Mouse (Mus musculus) kidney, postnatal 0 days (tissue): ENCODE measurements around the gene Fstl4. TPM values are rescaled to one million over a fixed set of nuclear protein-coding genes. Genes with fewer than 3 reads are reported as not detected.

Experiments
- ATAC-seq: fragments of 200-750 bp; cut with Nextera tagmentation; replicated peaks from 2 replicates; pipeline ENCODE4 v1.8.0; 2017; ENCODE audit warnings: low read depth, moderate number of reproducible peaks, moderate TSS enrichment, moderate library complexity; ENCODE audit not compliant: low FRiP score
- DNase-seq: peaks from one replicate; pipeline ENCODE4 v3.0.0-alpha.2; 2016; ENCODE audit warnings: low spot score
- H3K27ac ChIP-seq: fragments of 300-500 bp; sonication (generic); 2 replicates; pipeline ENCODE4 v1.5.1; 2014; ENCODE audit warnings: mild to moderate bottlenecking
- H3K27me3 ChIP-seq: fragments of 300-500 bp; sonication (generic); 2 replicates; pipeline ENCODE4 v1.6.1; 2014; ENCODE audit warnings: low read length, mixed read lengths; ENCODE audit not compliant: insufficient read depth
- H3K36me3 ChIP-seq: fragments of 300-500 bp; sonication (generic); 2 replicates; pipeline ENCODE4 v1.6.1; 2014; ENCODE audit warnings: low read length, mixed read lengths; ENCODE audit not compliant: insufficient read depth
- H3K4me1 ChIP-seq: fragments of 300-500 bp; sonication (generic); replicated peaks from 2 replicates; pipeline ENCODE4 v1.6.1; 2014; ENCODE audit warnings: antibody characterized with exemption, low read length, mixed read lengths; ENCODE audit not compliant: insufficient read depth
- H3K4me2 ChIP-seq: fragments of 300-500 bp; sonication (generic); 2 replicates; pipeline ENCODE4 v1.6.1; 2014; ENCODE audit warnings: mild to moderate bottlenecking, low read length, moderate library complexity, mixed read lengths
- H3K4me3 ChIP-seq: fragments of 300-500 bp; sonication (generic); replicated peaks from 2 replicates; pipeline ENCODE4 v1.5.1; 2014; ENCODE audit warnings: low read depth, low read length
- H3K9ac ChIP-seq: fragments of 300-500 bp; sonication (generic); 2 replicates; pipeline ENCODE4 v1.6.1; 2014; ENCODE audit warnings: low read depth, low read length
- H3K9me3 ChIP-seq: fragments of 300-500 bp; sonication (generic); replicated peaks from 2 replicates; pipeline ENCODE4 v1.6.1; 2016; ENCODE audit warnings: low read length, inconsistent platforms, mixed read lengths
- CTCF ChIP-seq: IDR thresholded peaks from 2 replicates; pipeline ENCODE4 v1.5.1; 2016; ENCODE audit warnings: antibody characterized with exemption, low read depth, mild to moderate bottlenecking, moderate library complexity
- WGBS: fragments of 180-500 bp; shearing (Covaris S2); extraction: QIAGEN DNeasy Blood & Tissue Kit; methylation state at CpG from one replicate; pipeline ENCODE4 v1.1.7; 2014; 5-methylcytosine and 5-hydroxymethylcytosine counted together
- polyA plus RNA-seq: library from polyadenylated mRNA; unstranded; fragments of >200 nt; fragmentation: Nextera tagmentation; extraction: Ambion mirVana; gene quantifications from 2 replicates; pipeline ENCODE4 v1.2.1, GENCODE M21; 2015

Fstl4 gene
- polyA plus RNA-seq, 1 experiment from 2014 or later = 0.47 TPM

GRCm38 (mm10) chr11:52731979-52732378 lies 32.5 kb upstream of the Fstl4 start:
- no peak overlapping the region for H3K4me2 ChIP-seq
- H3K9ac ChIP-seq = no peak overlapping the region
- no peak overlapping the region for H3K27ac ChIP-seq
- ATAC-seq (no peak), DNase-seq (peak; percentile 5)
- H3K4me3 ChIP-seq = no peak overlapping the region
- no peaks in the 10 kb centered on the region for H3K4me1 ChIP-seq
- no peaks in the 10 kb centered on the region for H3K36me3 ChIP-seq
- no peaks in the 10 kb centered on the region for H3K9me3 ChIP-seq
- 51% methylated on average over 8 of the region's 8 CpGs for WGBS
- H3K27me3 ChIP-seq = no peaks in the 10 kb centered on the region
- TF ChIP-seq CTCF = peak; percentile 51; the same call in 1 of the 2 replicates

- Histone ChIP-seq H3K9ac (no peak overlapping the region), H3K9me3 (no peaks in the 10 kb centered on the region), H3K36me3 (no peaks in the 10 kb centered on the region), H3K4me1 (no peaks in the 10 kb centered on the region), H3K4me2 (no peak overlapping the region), H3K27me3 (no peaks in the 10 kb centered on the region), H3K4me3 (no peak overlapping the region), H3K27ac (no peak overlapping the region)
- no peak for DNase-seq
- 87% methylated on average over 6 of the region's 6 CpGs for WGBS
- ATAC-seq = no peak
- TF ChIP-seq CTCF = no peak
Measured at GRCm38 (mm10) chr11:52734493-52735195, 29.8 kb upstream of the Fstl4 start.

GRCm38 (mm10) chr11:52739187-52739586 lies 25.2 kb upstream of the Fstl4 start:
- H3K4me1 ChIP-seq = no peaks in the 10 kb centered on the region
- no peaks in the 10 kb centered on the region for H3K27me3 ChIP-seq
- no peaks in the 10 kb centered on the region for H3K36me3 ChIP-seq
- peak overlapping the region; percentile 8; the same call in 1 of the 2 replicates for H3K4me2 ChIP-seq
- ATAC-seq (no peak), DNase-seq (peak; percentile 54)
- H3K9me3 ChIP-seq = no peaks in the 10 kb centered on the region
- TF ChIP-seq CTCF = no peak
- H3K27ac ChIP-seq = no peak overlapping the region
- H3K4me3 ChIP-seq = no peak overlapping the region
- 15% methylated on average over 9 of the region's 9 CpGs for WGBS
- H3K9ac ChIP-seq = no peak overlapping the region

GRCm38 (mm10) chr11:52740466-52740865 lies 24.0 kb upstream of the Fstl4 start:
- Histone ChIP-seq H3K4me1 (no peaks in the 10 kb centered on the region), H3K4me3 (no peak overlapping the region)
- TF ChIP-seq CTCF = no peak

GRCm38 (mm10) chr11:52743956-52744355 lies 20.5 kb upstream of the Fstl4 start:
- ATAC-seq = no peak
- Histone ChIP-seq H3K4me2 (no peak overlapping the region), H3K36me3 (no peaks in the 10 kb centered on the region), H3K9me3 (no peaks in the 10 kb centered on the region), H3K4me3 (no peak overlapping the region), H3K27ac (no peak overlapping the region), H3K4me1 (no peaks in the 10 kb centered on the region), H3K9ac (no peak overlapping the region), H3K27me3 (no peaks in the 10 kb centered on the region)
- TF ChIP-seq CTCF = no peak
- DNase-seq = no peak

More at GRCm38 (mm10) chr11:52740466-52740865, 24.0 kb upstream of the Fstl4 start:
- H3K9ac ChIP-seq = no peak overlapping the region
- no peaks in the 10 kb centered on the region for H3K27me3 ChIP-seq
- no peaks in the 10 kb centered on the region for H3K36me3 ChIP-seq
- no peaks in the 10 kb centered on the region for H3K9me3 ChIP-seq
- no peak overlapping the region for H3K4me2 ChIP-seq
- no peak overlapping the region for H3K27ac ChIP-seq
- DNase-seq = no peak
- no peak for ATAC-seq

- H3K9ac ChIP-seq = no peak overlapping the region
- 62% methylated on average over 9 of the region's 9 CpGs for WGBS
- H3K27me3 ChIP-seq = no peaks in the 10 kb centered on the region
- H3K4me2 ChIP-seq = no peak overlapping the region
- no peak for TF ChIP-seq CTCF
- DNase-seq (no peak), ATAC-seq (no peak)
- no peak overlapping the region for H3K27ac ChIP-seq
- H3K9me3 ChIP-seq = no peaks in the 10 kb centered on the region
- no peak overlapping the region for H3K4me3 ChIP-seq
- no peaks in the 10 kb centered on the region for H3K36me3 ChIP-seq
- no peaks in the 10 kb centered on the region for H3K4me1 ChIP-seq
Measured at GRCm38 (mm10) chr11:52744593-52745450, 19.6 kb upstream of the Fstl4 start.
